Mouse (Mus musculus) heart, adult 2 months (tissue): ENCODE measurements around the gene Col25a1.

ENCODE experiments used
- CTCF ChIP-seq: fragments of 200-600 bp; IDR thresholded peaks from 2 replicates; pipeline ENCODE4 v1.8.1; 2022; ENCODE audit warnings: antibody characterized with exemption, mild to moderate bottlenecking, moderate library complexity
- POLR2A ChIP-seq: fragments of 200-500 bp; IDR thresholded peaks from 2 replicates; pipeline ENCODE4 v1.6.1; 2011; ENCODE audit warnings: mild to moderate bottlenecking, low read depth, low read length, control low read depth; ENCODE audit not compliant: insufficient read depth

- TF ChIP-seq CTCF = peak; percentile 60
- no peak for TF ChIP-seq POLR2A
These were observed 27.8 kb upstream of the Col25a1 start for GRCm38 (mm10) chr3:130103486-130103885.
